Mouse (Mus musculus) adrenal gland (tissue): ENCODE data around the gene Naa80.
"Not testable (repeated sequence)": the region's sequence is repeated elsewhere in the genome, so short reads cannot be mapped to it uniquely, and the experiment has no call there.

Source experiments
- intact Hi-C: fragments of 180-260 bp; cut with DNase I; formaldehyde crosslinking; loops from one replicate; pipeline ENCODE4 v1.15.1; 2025

Gene Naa80

GRCm38 (mm10) chr9:107571534-107572326, 7.0 kb upstream of the Naa80 start:
- intact Hi-C loops: no loop called here

- intact Hi-C loops: no loop called here
Measured at GRCm38 (mm10) chr9:107572327-107572662, 6.4 kb upstream of the Naa80 start.

- intact Hi-C loops: not testable (repeated sequence)
Measured at GRCm38 (mm10) chr9:107573774-107574173, 4.9 kb upstream of the Naa80 start.

- intact Hi-C loops: no loop called here
Measured at GRCm38 (mm10) chr9:107575579-107576356, 2.9 kb upstream of the Naa80 start.

GRCm38 (mm10) chr9:107576357-107577107, 2.2 kb upstream of the Naa80 start, which contains the start of gene Hyal1:
TSS of gene Hyal1 (plus strand) at chr9:107576927.
- intact Hi-C loops: no loop called here

GRCm38 (mm10) chr9:107577871-107578270, 816 bp upstream of the Naa80 start:
- intact Hi-C loops: no loop called here

- intact Hi-C loops: no loop called here
Measured at GRCm38 (mm10) chr9:107579023-107579900, 575 bp downstream of the Naa80 start.

- intact Hi-C loops: no loop called here
Measured at GRCm38 (mm10) chr9:107580501-107581317, 2.0 kb downstream of the Naa80 start, which contains the start of gene Hyal3. TSS of gene Hyal3 (plus strand) at chr9:107580818.

- intact Hi-C loops: no loop called here
Measured at GRCm38 (mm10) chr9:107581584-107581983, 2.9 kb downstream of the Naa80 start.

GRCm38 (mm10) chr9:107582509-107583062, 3.9 kb downstream of the Naa80 start:
- intact Hi-C loops: no loop called here

GRCm38 (mm10) chr9:107583174-107583573, 4.5 kb downstream of the Naa80 start:
- intact Hi-C loops: no loop called here

GRCm38 (mm10) chr9:107586504-107586903, 7.8 kb downstream of the Naa80 start:
- intact Hi-C loops: no loop called here

GRCm38 (mm10) chr9:107586974-107587832, 8.5 kb downstream of the Naa80 start, which contains the start of gene Ifrd2:
TSS of gene Ifrd2 (plus strand) at chr9:107587642.
- intact Hi-C loops: no loop called here

- intact Hi-C loops: no loop called here
Measured at GRCm38 (mm10) chr9:107587833-107588639, 9.3 kb downstream of the Naa80 start.

GRCm38 (mm10) chr9:107590058-107590772, 11.5 kb downstream of the Naa80 start:
- intact Hi-C loops: no loop called here

- intact Hi-C loops: no loop called here
Measured at GRCm38 (mm10) chr9:107590773-107591060, 12.0 kb downstream of the Naa80 start.
